Comparison of ENCODE assay signal across 8 mouse cellular contexts in genomic region chr2:181600226-181600758, GRCm38 (mm10). TPM values are rescaled to one million over a fixed set of nuclear protein-coding genes. Genes with fewer than 3 reads are reported as not detected.
A peak's percentile ranks its signal among the peaks of the same experiment; 100 is the strongest.
DNase-seq lines count a peak whose midpoint lies in the region; ATAC-seq lines count a peak whose summit lies in the region.

No protein-coding gene starts in this region.

- ATAC-seq in CD4-positive, CD25-positive, alpha-beta regulatory T cell, adult 4 months = no peak
- no peak for ATAC-seq in lung, embryonic 15.5 days (ENCODE audit: borderline replicate concordance, extremely low read depth, low FRiP score, low TSS enrichment)
- ATAC-seq in intestine, embryonic 14.5 days (replicated peaks; ENCODE audit: low FRiP score, low TSS enrichment, low read depth) = no peak
- ATAC-seq in neural tube, embryonic 13.5 days (ENCODE audit: low read depth) = no peak

- H3K27ac ChIP-seq in lung, embryonic 15.5 days = 0 out of 2 replicates have a peak overlapping the region, but pooled peaks have one; percentile 69
- no peak overlapping the region for H3K27ac ChIP-seq in intestine, embryonic 14.5 days (ENCODE audit: low read depth)
- H3K27ac ChIP-seq in neural tube, embryonic 13.5 days (replicated peaks) = peak overlapping the region; percentile 83

- H3K4me1 ChIP-seq in lung, embryonic 15.5 days = peaks cover 21% of the 10 kb centered on the region
- H3K4me1 ChIP-seq in intestine, embryonic 14.5 days (replicated peaks; ENCODE audit: control insufficient read depth, insufficient read depth, low read length) = peaks cover 23% of the 10 kb centered on the region
- H3K4me1 ChIP-seq in neural tube, embryonic 13.5 days (replicated peaks) = peaks cover 46% of the 10 kb centered on the region

- peak overlapping the region; percentile 71 for H3K4me2 ChIP-seq in lung, embryonic 15.5 days
- H3K4me2 ChIP-seq in intestine, embryonic 14.5 days (ENCODE audit: low read length) = peak overlapping the region; percentile 90
- H3K4me2 ChIP-seq in neural tube, embryonic 13.5 days = peak overlapping the region; percentile 82

- peak overlapping the region; percentile 97 for H3K4me3 ChIP-seq in lung, embryonic 15.5 days
- H3K4me3 ChIP-seq in intestine, embryonic 14.5 days (ENCODE audit: low read depth, low read length) = peak overlapping the region; percentile 93
- peak overlapping the region; percentile 95 for H3K4me3 ChIP-seq in neural tube, embryonic 13.5 days

- peak overlapping the region; percentile 93 for H3K9ac ChIP-seq in lung, embryonic 15.5 days
- peak overlapping the region; percentile 87 for H3K9ac ChIP-seq in intestine, embryonic 14.5 days (ENCODE audit: low read length)
- peak overlapping the region; percentile 77 for H3K9ac ChIP-seq in neural tube, embryonic 13.5 days

- no peaks in the 10 kb centered on the region for H3K36me3 ChIP-seq in lung, embryonic 15.5 days
- H3K36me3 ChIP-seq in intestine, embryonic 14.5 days (ENCODE audit: control insufficient read depth, insufficient read depth, low read length) = no peaks in the 10 kb centered on the region
- 0 out of 2 replicates have a peak, but pooled peaks cover 13% of the 10 kb centered on the region for H3K36me3 ChIP-seq in neural tube, embryonic 13.5 days

- DNase-seq in CD4-positive, CD25-positive, alpha-beta regulatory T cell, adult 2 months (ENCODE audit: low read depth, low spot score) = peak; percentile 19
- no peak for DNase-seq in lung, postnatal 25 days (ENCODE audit: low spot score)
- no peak for DNase-seq in intestine, embryonic 14.5 days (ENCODE audit: low spot score)
- DNase-seq in embryo, embryonic 9.5 days (ENCODE audit: extremely low spot score) = no peak
- DNase-seq in spleen, postnatal 14 days (ENCODE audit: low spot score in 2 of 2) = no peak

- 64% methylated on average over 6 of the region's 6 CpGs for WGBS in lung, embryonic 15.5 days
- 66% methylated on average over 6 of the region's 6 CpGs for WGBS in intestine, embryonic 14.5 days
- WGBS in neural tube, embryonic 13.5 days = 70% methylated on average over 6 of the region's 6 CpGs

- H3K27me3 ChIP-seq in lung, embryonic 15.5 days = peaks cover 21% of the 10 kb centered on the region; the same call in 1 of the 2 replicates
- peaks cover 4% of the 10 kb centered on the region; the same call in 1 of the 2 replicates for H3K27me3 ChIP-seq in intestine, embryonic 14.5 days (replicated peaks; ENCODE audit: control insufficient read depth, insufficient read depth, low read length)
- no peaks in the 10 kb centered on the region for H3K27me3 ChIP-seq in neural tube, embryonic 13.5 days

- H3K9me3 ChIP-seq in lung, embryonic 15.5 days = no peaks in the 10 kb centered on the region
- no peaks in the 10 kb centered on the region for H3K9me3 ChIP-seq in intestine, embryonic 14.5 days (ENCODE audit: control insufficient read depth, low read length)
- H3K9me3 ChIP-seq in neural tube, embryonic 13.5 days = no peaks in the 10 kb centered on the region

RNA-seq across cellular contexts. Expression of gene Samd10, which starts 1.3 kb away (rescaled TPM):
- polyA plus RNA-seq in CD4-positive, CD25-positive, alpha-beta regulatory T cell, adult 4 months (2017; shearing (Covaris generic)) = 1 to 10 TPM; 5.9 to 7.1 TPM
- polyA plus RNA-seq in lung, embryonic 15.5 days (2015; fragmentation: Nextera tagmentation; extraction: Ambion mirVana) = 29.7 and 30.1 TPM in 2 replicates
- 25.4 and 26.4 TPM in 2 replicates for polyA plus RNA-seq in intestine, embryonic 14.5 days (2014; fragmentation: Nextera tagmentation; extraction: Ambion mirVana)
- polyA plus RNA-seq in neural tube, embryonic 13.5 days (2015; fragmentation: Nextera tagmentation; extraction: Ambion mirVana) = 146 and 157 TPM in 2 replicates

RNA-seq across cellular contexts. Expression of gene Zfp512b, which starts 7.7 kb away (rescaled TPM):
- 10 to 100 TPM; 19.0 to 45.0 TPM for polyA plus RNA-seq in CD4-positive, CD25-positive, alpha-beta regulatory T cell, adult 4 months (2017; shearing (Covaris generic))
- polyA plus RNA-seq in lung, embryonic 15.5 days (2015; fragmentation: Nextera tagmentation; extraction: Ambion mirVana) = 48.2 and 52.3 TPM in 2 replicates
- polyA plus RNA-seq in intestine, embryonic 14.5 days (2014; fragmentation: Nextera tagmentation; extraction: Ambion mirVana) = 35.0 TPM in 2 replicates
- 78.7 and 81.3 TPM in 2 replicates for polyA plus RNA-seq in neural tube, embryonic 13.5 days (2015; fragmentation: Nextera tagmentation; extraction: Ambion mirVana)

RNA-seq across cellular contexts. Expression of gene Prpf6, which starts 8.6 kb away (rescaled TPM):
- 100 to 1,000 TPM in 1 of 2 experiments, 10 to 100 TPM in 1; 86.8 to 115 TPM for polyA plus RNA-seq in CD4-positive, CD25-positive, alpha-beta regulatory T cell, adult 4 months (2017; shearing (Covaris generic))
- 60.8 and 61.9 TPM in 2 replicates for polyA plus RNA-seq in lung, embryonic 15.5 days (2015; fragmentation: Nextera tagmentation; extraction: Ambion mirVana)
- 53.6 and 59.9 TPM in 2 replicates for polyA plus RNA-seq in intestine, embryonic 14.5 days (2014; fragmentation: Nextera tagmentation; extraction: Ambion mirVana)
- 63.1 and 65.6 TPM in 2 replicates for polyA plus RNA-seq in neural tube, embryonic 13.5 days (2015; fragmentation: Nextera tagmentation; extraction: Ambion mirVana)

RNA-seq across cellular contexts. Expression of gene Uckl1, which starts 15.6 kb away (rescaled TPM):
- 100 to 1,000 TPM; 178 to 280 TPM for polyA plus RNA-seq in CD4-positive, CD25-positive, alpha-beta regulatory T cell, adult 4 months (2017; shearing (Covaris generic))
- polyA plus RNA-seq in lung, embryonic 15.5 days (2015; fragmentation: Nextera tagmentation; extraction: Ambion mirVana) = 41.4 and 51.2 TPM in 2 replicates
- 62.8 and 65.1 TPM in 2 replicates for polyA plus RNA-seq in intestine, embryonic 14.5 days (2014; fragmentation: Nextera tagmentation; extraction: Ambion mirVana)
- 67.4 and 73.6 TPM in 2 replicates for polyA plus RNA-seq in neural tube, embryonic 13.5 days (2015; fragmentation: Nextera tagmentation; extraction: Ambion mirVana)

RNA-seq across cellular contexts. Expression of gene Gm29797, which starts 56.5 kb away (rescaled TPM):
- polyA plus RNA-seq in CD4-positive, CD25-positive, alpha-beta regulatory T cell, adult 4 months (2017; shearing (Covaris generic)) = not detected
- not detected in 2 replicates for polyA plus RNA-seq in lung, embryonic 15.5 days (2015; fragmentation: Nextera tagmentation; extraction: Ambion mirVana)
- polyA plus RNA-seq in intestine, embryonic 14.5 days (2014; fragmentation: Nextera tagmentation; extraction: Ambion mirVana) = 1.2 and 2.5 TPM in 2 replicates
- polyA plus RNA-seq in neural tube, embryonic 13.5 days (2015; fragmentation: Nextera tagmentation; extraction: Ambion mirVana) = not detected in 2 replicates
